Mouse (Mus musculus) intestine, postnatal 0 days (tissue): ENCODE data around the gene Slc23a4. TPM values are rescaled to one million over a fixed set of nuclear protein-coding genes. Genes with fewer than 3 reads are reported as not detected.

ENCODE experiments used
- ATAC-seq: fragments of 200-750 bp; cut with Nextera tagmentation; 2 replicates; pipeline ENCODE4 v1.8.0; 2017; ENCODE audit warnings: mild to moderate bottlenecking, moderate TSS enrichment, moderate library complexity
- H3K27ac ChIP-seq: fragments of 300-500 bp; sonication (generic); 2 replicates; pipeline ENCODE4 v1.5.1; 2014; ENCODE audit warnings: mild to moderate bottlenecking, low read depth, low read length, moderate library complexity
- H3K27me3 ChIP-seq: fragments of 300-500 bp; sonication (generic); replicated peaks from 2 replicates; pipeline ENCODE4 v1.6.1; 2014; ENCODE audit warnings: low read length, mixed read lengths; ENCODE audit not compliant: control insufficient read depth, insufficient read depth
- H3K36me3 ChIP-seq: fragments of 300-500 bp; sonication (generic); 2 replicates; pipeline ENCODE4 v1.6.1; 2014; ENCODE audit warnings: mild to moderate bottlenecking, moderate library complexity; ENCODE audit not compliant: control insufficient read depth, insufficient read depth
- H3K4me1 ChIP-seq: fragments of 300-500 bp; sonication (generic); replicated peaks from 2 replicates; pipeline ENCODE4 v1.6.1; 2014; ENCODE audit warnings: antibody characterized with exemption, low read length, mixed read lengths; ENCODE audit not compliant: control insufficient read depth, insufficient read depth
- H3K4me2 ChIP-seq: fragments of 300-500 bp; sonication (generic); replicated peaks from 2 replicates; pipeline ENCODE4 v1.6.1; 2014; ENCODE audit warnings: low read depth, mild to moderate bottlenecking, moderate library complexity
- H3K4me3 ChIP-seq: fragments of 300-500 bp; sonication (generic); 2 replicates; pipeline ENCODE4 v1.5.1; 2014; ENCODE audit warnings: low read depth, low read length
- H3K9ac ChIP-seq: fragments of 300-500 bp; sonication (generic); 2 replicates; pipeline ENCODE4 v1.6.1; 2014; ENCODE audit warnings: mild to moderate bottlenecking, low read depth, low read length
- H3K9me3 ChIP-seq: fragments of 300-500 bp; sonication (generic); 2 replicates; pipeline ENCODE4 v1.6.1; 2016; ENCODE audit warnings: mixed run types; ENCODE audit not compliant: control insufficient read depth
- CTCF ChIP-seq: sonication (generic); IDR thresholded peaks from 2 replicates; pipeline ENCODE4 v1.5.1; 2016; ENCODE audit warnings: low read depth, mild to moderate bottlenecking, control low read depth, antibody characterized with exemption, moderate library complexity
- WGBS: fragments of 180-500 bp; shearing (Covaris S2); extraction: QIAGEN DNeasy Blood & Tissue Kit; methylation state at CpG from one replicate; pipeline ENCODE4 v1.1.7; 2014; 5-methylcytosine and 5-hydroxymethylcytosine counted together
- polyA plus RNA-seq: library from polyadenylated mRNA; unstranded; fragments of >200 nt; fragmentation: Nextera tagmentation; extraction: Ambion mirVana; gene quantifications from 2 replicates; pipeline ENCODE4 v1.2.1, GENCODE M21; 2015

Gene Slc23a4
- polyA plus RNA-seq, 1 experiment from 2014 or later = 7.7 TPM

- no peak overlapping the region for H3K27ac ChIP-seq
- H3K4me1 ChIP-seq = no peaks in the 10 kb centered on the region
- H3K4me2 ChIP-seq = no peak overlapping the region
- WGBS = 79% methylated on average over 6 of the region's 6 CpGs
- no peak overlapping the region for H3K9ac ChIP-seq
- H3K27me3 ChIP-seq = no peaks in the 10 kb centered on the region
- peaks cover 7% of the 10 kb centered on the region for H3K36me3 ChIP-seq
- no peak overlapping the region for H3K4me3 ChIP-seq
- H3K9me3 ChIP-seq = no peaks in the 10 kb centered on the region
- ATAC-seq = no peak
- TF ChIP-seq CTCF = no peak
Measured at GRCm38 (mm10) chr6:35027257-35027656, 39.1 kb upstream of the Slc23a4 start.

DNA sequence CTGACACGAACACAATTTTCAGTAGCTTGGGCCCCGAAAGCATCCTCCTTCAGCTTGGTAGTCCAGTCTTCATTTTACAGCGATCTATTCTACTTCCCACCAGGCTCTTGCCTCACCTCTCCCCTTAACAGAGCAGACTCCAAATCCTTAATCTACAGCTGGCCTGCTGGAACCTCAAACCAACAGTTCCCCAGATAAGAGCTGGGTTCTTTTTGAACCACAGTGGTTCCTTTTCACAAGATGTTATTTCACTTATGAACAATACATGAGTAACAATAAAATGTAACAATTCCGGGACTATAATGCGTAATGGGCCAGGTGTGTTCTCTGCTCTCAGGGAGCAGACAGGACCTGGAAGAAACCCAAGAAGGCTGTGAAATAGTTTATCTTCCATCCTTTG is 28.4 kb upstream of the Slc23a4 start:
- no peak overlapping the region for H3K4me2 ChIP-seq
- H3K9me3 ChIP-seq = no peaks in the 10 kb centered on the region
- no peak for TF ChIP-seq CTCF
- 89% methylated on average over 5 of the region's 5 CpGs for WGBS
- H3K27ac ChIP-seq = no peak overlapping the region
- no peak for ATAC-seq
- no peak overlapping the region for H3K4me3 ChIP-seq
- no peaks in the 10 kb centered on the region for H3K27me3 ChIP-seq
- peaks cover 2% of the 10 kb centered on the region; the same call in 1 of the 2 replicates for H3K36me3 ChIP-seq
- H3K9ac ChIP-seq = no peak overlapping the region
- no peaks in the 10 kb centered on the region for H3K4me1 ChIP-seq

DNA sequence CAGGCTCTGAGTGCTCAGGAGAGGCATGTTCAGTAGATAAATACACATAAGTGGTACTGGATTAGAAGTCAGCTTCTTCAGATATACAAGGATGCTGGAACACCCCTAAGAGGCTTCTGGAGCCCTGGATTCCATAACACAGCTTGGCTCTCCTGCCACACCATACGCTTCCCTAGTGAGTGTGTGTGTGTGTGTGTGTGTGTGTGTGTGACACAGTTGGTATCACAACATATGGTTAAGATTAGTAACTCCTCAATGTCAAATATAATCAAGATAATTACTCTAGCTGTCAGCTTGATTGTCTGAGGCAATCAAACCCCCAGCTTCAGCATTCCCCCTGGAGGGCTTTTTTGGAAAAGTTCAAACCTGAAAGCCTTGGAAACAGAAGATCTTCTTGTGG is 23.7 kb upstream of the Slc23a4 start:
- no peaks in the 10 kb centered on the region for H3K36me3 ChIP-seq
- H3K9ac ChIP-seq = no peak overlapping the region
- no peak for ATAC-seq
- H3K4me1 ChIP-seq = no peaks in the 10 kb centered on the region
- H3K9me3 ChIP-seq = no peaks in the 10 kb centered on the region
- no peak overlapping the region for H3K4me2 ChIP-seq
- H3K27ac ChIP-seq = no peak overlapping the region
- H3K27me3 ChIP-seq = no peaks in the 10 kb centered on the region
- H3K4me3 ChIP-seq = no peak overlapping the region
- 95% methylated on average over 1 of the region's 1 CpGs for WGBS
- TF ChIP-seq CTCF = no peak

- WGBS = 96% methylated on average over 5 of the region's 5 CpGs
- no peak for ATAC-seq
- H3K9ac ChIP-seq = no peak overlapping the region
Measured at GRCm38 (mm10) chr6:35010705-35011104, 22.5 kb upstream of the Slc23a4 start.

DNA sequence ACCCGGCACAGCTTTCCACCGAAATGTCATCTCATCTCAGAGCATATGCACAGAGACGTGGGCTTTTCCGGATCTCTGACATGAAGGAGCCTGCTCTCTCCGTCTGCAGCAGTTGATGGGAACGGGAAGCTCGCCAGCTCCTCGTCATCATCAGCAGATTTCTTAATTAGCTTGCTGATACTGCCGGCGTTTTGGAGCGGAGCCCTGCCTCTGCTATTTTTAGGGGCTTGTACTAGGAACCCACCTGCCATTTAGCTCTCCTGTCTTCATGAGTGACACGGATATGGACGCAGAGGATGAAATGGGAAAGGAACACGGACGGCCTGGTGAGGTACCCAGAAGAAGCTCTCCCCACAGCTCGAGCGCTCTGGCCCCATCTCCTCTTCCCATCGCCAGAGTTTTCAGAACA is 14.1 kb upstream of the Slc23a4 start:
- no peak overlapping the region for H3K27ac ChIP-seq
- ATAC-seq = no peak
- TF ChIP-seq CTCF = no peak
- no peaks in the 10 kb centered on the region for H3K9me3 ChIP-seq
- H3K4me3 ChIP-seq = no peak overlapping the region
- WGBS = 84% methylated on average over 18 of the region's 18 CpGs
- no peaks in the 10 kb centered on the region for H3K4me1 ChIP-seq
- H3K27me3 ChIP-seq = no peaks in the 10 kb centered on the region
- no peaks in the 10 kb centered on the region for H3K36me3 ChIP-seq
- H3K9ac ChIP-seq = no peak overlapping the region
- H3K4me2 ChIP-seq = no peak overlapping the region

More at GRCm38 (mm10) chr6:35010705-35011104, 22.5 kb upstream of the Slc23a4 start:
- no peaks in the 10 kb centered on the region for H3K9me3 ChIP-seq
- no peak overlapping the region for H3K4me2 ChIP-seq
- H3K4me1 ChIP-seq = no peaks in the 10 kb centered on the region
- no peak overlapping the region for H3K4me3 ChIP-seq
- H3K27ac ChIP-seq = no peak overlapping the region
- H3K36me3 ChIP-seq = no peaks in the 10 kb centered on the region
- TF ChIP-seq CTCF = peak; percentile 28; the same call in 1 of the 2 replicates
- H3K27me3 ChIP-seq = no peaks in the 10 kb centered on the region

DNA sequence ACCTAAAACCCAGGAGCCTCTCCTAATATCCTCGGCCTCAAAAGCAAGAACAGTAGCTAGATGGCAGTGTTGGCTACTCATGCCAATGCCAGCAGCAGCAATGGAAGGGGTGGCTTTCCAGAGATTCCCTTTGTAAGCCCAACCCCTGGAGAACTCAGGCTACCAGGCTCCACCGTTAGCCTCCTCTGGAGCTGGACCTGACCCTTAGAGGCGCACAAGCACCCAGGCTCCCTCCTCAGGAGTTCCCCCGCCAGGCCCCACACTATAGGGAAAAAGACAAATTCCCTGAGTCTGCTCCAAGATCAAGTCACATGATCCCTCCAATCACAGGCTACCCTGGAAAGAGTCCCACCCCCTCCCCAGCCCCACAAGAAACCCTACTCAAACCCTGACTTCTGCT is 10.9 kb upstream of the Slc23a4 start:
- H3K9me3 ChIP-seq = no peaks in the 10 kb centered on the region
- no peaks in the 10 kb centered on the region for H3K27me3 ChIP-seq
- no peak overlapping the region for H3K4me2 ChIP-seq
- no peak overlapping the region for H3K4me3 ChIP-seq
- 24% methylated on average over 4 of the region's 4 CpGs for WGBS
- ATAC-seq = no peak
- H3K4me1 ChIP-seq = 0 out of 2 replicates have a peak, but pooled peaks cover 5% of the 10 kb centered on the region
- H3K27ac ChIP-seq = no peak overlapping the region
- TF ChIP-seq CTCF = peak; percentile 69
- H3K36me3 ChIP-seq = no peaks in the 10 kb centered on the region
- no peak overlapping the region for H3K9ac ChIP-seq

GRCm38 (mm10) chr6:34996496-34996895 is 8.3 kb upstream of the Slc23a4 start:
- ATAC-seq = no peak
- no peak overlapping the region for H3K9ac ChIP-seq
- no peak for TF ChIP-seq CTCF
- H3K27ac ChIP-seq = no peak overlapping the region
- no peaks in the 10 kb centered on the region for H3K9me3 ChIP-seq
- H3K36me3 ChIP-seq = no peaks in the 10 kb centered on the region
- H3K27me3 ChIP-seq = no peaks in the 10 kb centered on the region
- 76% methylated on average over 4 of the region's 4 CpGs for WGBS
- 0 out of 2 replicates have a peak, but pooled peaks cover 5% of the 10 kb centered on the region for H3K4me1 ChIP-seq
- no peak overlapping the region for H3K4me2 ChIP-seq
- no peak overlapping the region for H3K4me3 ChIP-seq
